Comparison of ENCODE assay signal across 16 mouse cellular contexts in genomic region chr10:125070246-125070645, GRCm38 (mm10).
"Had no signal": no experiment of that assay in that cellular context is flagged by ENCODE, and none has a peak within 500 bp of the region (broad histone marks: within the 10 kb centered on the region; RNA-seq: fewer than 3 reads in every experiment).

No protein-coding gene starts in this region.

- ATAC-seq: intestine, postnatal 0 days; midbrain, embryonic 16.5 days had no signal

- DNase-seq: kidney, adult 2 months; kidney, postnatal 25 days; liver, embryonic 13.5 days; lung, adult 2 months; lung, postnatal 14 days; retina, postnatal 1 day; right cerebral cortex, postnatal 14 days; thymus, adult 18-20 months; thymus, postnatal 36 days had no signal

- H3K9ac ChIP-seq: liver, embryonic 13.5 days; midbrain, embryonic 12.5 days; neural tube, embryonic 13.5 days had no signal

- H3K36me3 ChIP-seq: liver, embryonic 13.5 days; midbrain, embryonic 12.5 days; neural tube, embryonic 13.5 days had no signal

- H3K4me2 ChIP-seq: liver, embryonic 13.5 days; midbrain, embryonic 12.5 days; neural tube, embryonic 13.5 days had no signal

- H3K27me3 ChIP-seq: liver, embryonic 13.5 days; midbrain, embryonic 12.5 days; neural tube, embryonic 13.5 days had no signal

- H3K9me3 ChIP-seq: midbrain, embryonic 12.5 days; neural tube, embryonic 13.5 days had no signal

- H3K27ac ChIP-seq: kidney, postnatal 0 days; liver, embryonic 13.5 days; macrophage; midbrain, embryonic 12.5 days; neural tube, embryonic 13.5 days had no signal

- H3K4me1 ChIP-seq: liver, embryonic 13.5 days; midbrain, embryonic 12.5 days; neural tube, embryonic 13.5 days had no signal

- H3K4me3 ChIP-seq: liver, embryonic 13.5 days; midbrain, embryonic 12.5 days; myocyte; neural tube, embryonic 13.5 days had no signal
